Mouse (Mus musculus): ENCODE measurements around the gene Fam71b. TPM values are rescaled to one million over a fixed set of nuclear protein-coding genes. Genes with fewer than 3 reads are reported as not detected.

The Fam71b gene
- total RNA-seq, 2 experiments from 2014 or later, result not detected

Other genes starting within 250 kb of the Fam71b start
- 1 to 10 TPM in 1 of 2 experiments, under 1 TPM in 1; 0.53 to 1.3 TPM for gene Nipal4, start 230.1 kb upstream of the Fam71b start, total RNA-seq (2021)
- gene Fndc9, start 161.0 kb upstream of the Fam71b start, total RNA-seq (2021), result 10 to 100 TPM in 1 of 2 experiments, 1 to 10 TPM in 1; 9.6 to 10.0 TPM
- gene Cyfip2, start 83.7 kb upstream of the Fam71b start, total RNA-seq (2021), result 100 to 1,000 TPM; 303 to 311 TPM
- gene Itk, start 7.0 kb upstream of the Fam71b start, total RNA-seq (2021), result under 1 TPM; 0.34 to 0.41 TPM
- gene Med7, start 40.4 kb downstream of the Fam71b start, total RNA-seq (2021), result 10 to 100 TPM; 31.5 to 33.6 TPM
- 1 to 10 TPM in 1 of 2 experiments, under 1 TPM in 1; 0.87 to 1.5 TPM for gene Havcr2, start 58.4 kb downstream of the Fam71b start, total RNA-seq (2021)
- not detected for gene Gm12169, start 127.7 kb downstream of the Fam71b start, total RNA-seq (2021)
- under 1 TPM; 0.17 to 0.28 TPM for gene BC053393, start 175.0 kb downstream of the Fam71b start, total RNA-seq (2021)
- gene Dppa1, start 232.7 kb downstream of the Fam71b start, total RNA-seq (2021), result not detected

Data from left cerebral cortex, postnatal 10 days (tissue).